Mouse (Mus musculus) neural tube, embryonic 15.5 days (tissue): ENCODE measurements around the gene Gpa33. TPM values are rescaled to one million over a fixed set of nuclear protein-coding genes. Genes with fewer than 3 reads are reported as not detected.

Source experiments
- ATAC-seq: fragments of 200-750 bp; cut with Nextera tagmentation; 2 replicates; pipeline ENCODE4 v1.8.0; 2017; ENCODE audit warnings: mild to moderate bottlenecking, moderate TSS enrichment, moderate library complexity; ENCODE audit not compliant: low FRiP score
- H3K27ac ChIP-seq: fragments of 300-500 bp; sonication (generic); replicated peaks from 2 replicates; pipeline ENCODE4 v1.5.1; 2015; ENCODE audit warnings: mild to moderate bottlenecking, inconsistent platforms
- H3K27me3 ChIP-seq: fragments of 300-500 bp; sonication (generic); replicated peaks from 2 replicates; pipeline ENCODE4 v1.6.1; 2015; ENCODE audit warnings: inconsistent platforms
- H3K36me3 ChIP-seq: fragments of 300-500 bp; sonication (generic); 2 replicates; pipeline ENCODE4 v1.6.1; 2015; ENCODE audit warnings: inconsistent platforms
- H3K4me1 ChIP-seq: fragments of 300-500 bp; sonication (generic); 2 replicates; pipeline ENCODE4 v1.6.1; 2015; ENCODE audit warnings: inconsistent platforms
- H3K4me2 ChIP-seq: fragments of 300-500 bp; sonication (generic); 2 replicates; pipeline ENCODE4 v1.6.1; 2015; ENCODE audit warnings: inconsistent platforms, mild to moderate bottlenecking, moderate library complexity
- H3K4me3 ChIP-seq: fragments of 300-500 bp; sonication (generic); replicated peaks from 2 replicates; pipeline ENCODE4 v1.5.1; 2015; ENCODE audit warnings: mild to moderate bottlenecking, inconsistent platforms
- H3K9ac ChIP-seq: fragments of 300-500 bp; sonication (generic); replicated peaks from 2 replicates; pipeline ENCODE4 v1.6.1; 2015; ENCODE audit warnings: mild to moderate bottlenecking, inconsistent platforms
- H3K9me3 ChIP-seq: fragments of 300-500 bp; sonication (generic); replicated peaks from 2 replicates; pipeline ENCODE4 v1.6.1; 2016; ENCODE audit warnings: inconsistent platforms
- WGBS: fragments of 180-500 bp; shearing (Covaris S2); methylation state at CpG from one replicate; pipeline ENCODE4 v1.1.7; 2015; ENCODE audit warnings: mixed read lengths; 5-methylcytosine and 5-hydroxymethylcytosine counted together
- polyA plus RNA-seq: library from polyadenylated mRNA; unstranded; fragments of >200 nt; fragmentation: Nextera tagmentation; extraction: Ambion mirVana; gene quantifications from 2 replicates; pipeline ENCODE4 v1.2.1, GENCODE M21; 2015

The Gpa33 gene
- 5.2 TPM in 1 of 2 replicates, not detected in the other for polyA plus RNA-seq

GRCm38 (mm10) chr1:166130224-166130860 lies at the start of gene Gpa33:
Gene Gpa33 (plus strand): TSS chr1:166130238.
- no peaks in the 10 kb centered on the region for H3K36me3 ChIP-seq
- no peak for ATAC-seq
- H3K9me3 ChIP-seq: no peaks in the 10 kb centered on the region
- no peaks in the 10 kb centered on the region for H3K27me3 ChIP-seq
- WGBS: 83% methylated on average over 5 of the region's 5 CpGs
- no peak within 1 kb of the TSS for H3K9ac ChIP-seq
- H3K27ac ChIP-seq: no peak within 1 kb of the TSS
- no peak within 1 kb of the TSS for H3K4me3 ChIP-seq
- no peak within 1 kb of the TSS for H3K4me2 ChIP-seq
- peaks cover 4% of the 10 kb centered on the region; the same call in 1 of the 2 replicates for H3K4me1 ChIP-seq

GRCm38 (mm10) chr1:166088446-166089170 lies 41.4 kb upstream of the Gpa33 start:
- no peak for ATAC-seq
- Histone ChIP-seq H3K27ac (no peak overlapping the region), H3K36me3 (no peaks in the 10 kb centered on the region), H3K9me3 (no peaks in the 10 kb centered on the region), H3K4me3 (no peak overlapping the region), H3K4me1 (no peaks in the 10 kb centered on the region), H3K27me3 (no peaks in the 10 kb centered on the region), H3K9ac (no peak overlapping the region), H3K4me2 (peak overlapping the region; percentile 13; the same call in 1 of the 2 replicates)
- WGBS: 37% methylated on average over 19 of the region's 19 CpGs

GRCm38 (mm10) chr1:166089337-166089736 lies 40.7 kb upstream of the Gpa33 start:
- Histone ChIP-seq H3K4me2 (no peak overlapping the region), H3K27ac (no peak overlapping the region), H3K4me3 (no peak overlapping the region), H3K9ac (no peak overlapping the region), H3K4me1 (no peaks in the 10 kb centered on the region), H3K27me3 (no peaks in the 10 kb centered on the region), H3K9me3 (no peaks in the 10 kb centered on the region), H3K36me3 (no peaks in the 10 kb centered on the region)
- no peak for ATAC-seq
- 78% methylated on average over 3 of the region's 3 CpGs for WGBS

- Histone ChIP-seq H3K4me1 (no peaks in the 10 kb centered on the region), H3K27ac (no peak overlapping the region), H3K4me2 (no peak overlapping the region), H3K27me3 (no peaks in the 10 kb centered on the region), H3K36me3 (no peaks in the 10 kb centered on the region), H3K9me3 (no peaks in the 10 kb centered on the region), H3K9ac (no peak overlapping the region), H3K4me3 (no peak overlapping the region)
- no peak for ATAC-seq
- WGBS: 68% methylated on average over 4 of the region's 4 CpGs
Observed at GRCm38 (mm10) chr1:166089739-166090138, 40.3 kb upstream of the Gpa33 start.

GRCm38 (mm10) chr1:166090306-166090705 lies 39.7 kb upstream of the Gpa33 start:
- Histone ChIP-seq H3K27ac (no peak overlapping the region), H3K4me2 (no peak overlapping the region), H3K36me3 (no peaks in the 10 kb centered on the region), H3K4me3 (no peak overlapping the region), H3K27me3 (no peaks in the 10 kb centered on the region), H3K4me1 (no peaks in the 10 kb centered on the region), H3K9me3 (no peaks in the 10 kb centered on the region), H3K9ac (no peak overlapping the region)
- 95% methylated on average over 2 of the region's 2 CpGs for WGBS
- ATAC-seq: no peak

GRCm38 (mm10) chr1:166094462-166094861 lies 35.6 kb upstream of the Gpa33 start:
- no peak overlapping the region for H3K4me2 ChIP-seq
- no peak for ATAC-seq
- H3K4me1 ChIP-seq: no peaks in the 10 kb centered on the region
- H3K36me3 ChIP-seq: no peaks in the 10 kb centered on the region
- no peak overlapping the region for H3K27ac ChIP-seq
- no peaks in the 10 kb centered on the region for H3K27me3 ChIP-seq
- H3K4me3 ChIP-seq: no peak overlapping the region
- H3K9me3 ChIP-seq: 0 out of 2 replicates have a peak, but pooled peaks cover 3% of the 10 kb centered on the region
- H3K9ac ChIP-seq: no peak overlapping the region
- WGBS: 97% methylated on average over 3 of the region's 3 CpGs

- ATAC-seq: no peak
- Histone ChIP-seq H3K4me3 (no peak overlapping the region), H3K36me3 (no peaks in the 10 kb centered on the region), H3K27ac (no peak overlapping the region), H3K27me3 (no peaks in the 10 kb centered on the region), H3K4me2 (no peak overlapping the region), H3K9me3 (0 out of 2 replicates have a peak, but pooled peaks cover 3% of the 10 kb centered on the region), H3K9ac (no peak overlapping the region), H3K4me1 (0 out of 2 replicates have a peak, but pooled peaks cover 3% of the 10 kb centered on the region)
- 97% methylated on average over 2 of the region's 2 CpGs for WGBS
Observed at GRCm38 (mm10) chr1:166098120-166098519, 31.9 kb upstream of the Gpa33 start.

GRCm38 (mm10) chr1:166102920-166103608 lies 27.0 kb upstream of the Gpa33 start:
- Histone ChIP-seq H3K27ac (no peak overlapping the region), H3K4me2 (no peak overlapping the region), H3K4me1 (peaks cover 8% of the 10 kb centered on the region; the same call in 1 of the 2 replicates), H3K27me3 (no peaks in the 10 kb centered on the region), H3K4me3 (no peak overlapping the region), H3K36me3 (no peaks in the 10 kb centered on the region), H3K9me3 (0 out of 2 replicates have a peak, but pooled peaks cover 3% of the 10 kb centered on the region), H3K9ac (no peak overlapping the region)
- ATAC-seq: no peak
- WGBS: 66% methylated on average over 11 of the region's 11 CpGs

GRCm38 (mm10) chr1:166104858-166105257 lies 25.2 kb upstream of the Gpa33 start:
- no peaks in the 10 kb centered on the region for H3K36me3 ChIP-seq
- no peak overlapping the region for H3K4me3 ChIP-seq
- no peak overlapping the region for H3K9ac ChIP-seq
- H3K9me3 ChIP-seq: no peaks in the 10 kb centered on the region
- 92% methylated on average over 3 of the region's 3 CpGs for WGBS
- no peak for ATAC-seq
- H3K27me3 ChIP-seq: no peaks in the 10 kb centered on the region
- peaks cover 8% of the 10 kb centered on the region; the same call in 1 of the 2 replicates for H3K4me1 ChIP-seq
- no peak overlapping the region for H3K4me2 ChIP-seq
- H3K27ac ChIP-seq: no peak overlapping the region

- Histone ChIP-seq H3K9ac (no peak overlapping the region), H3K9me3 (no peaks in the 10 kb centered on the region), H3K36me3 (no peaks in the 10 kb centered on the region), H3K4me3 (no peak overlapping the region), H3K4me2 (no peak overlapping the region), H3K27me3 (no peaks in the 10 kb centered on the region), H3K27ac (no peak overlapping the region), H3K4me1 (peaks cover 8% of the 10 kb centered on the region; the same call in 1 of the 2 replicates)
- ATAC-seq: no peak
- WGBS: 70% methylated on average over 6 of the region's 6 CpGs
Observed at GRCm38 (mm10) chr1:166105464-166105863, 24.6 kb upstream of the Gpa33 start.

- peaks cover 8% of the 10 kb centered on the region; the same call in 1 of the 2 replicates for H3K4me1 ChIP-seq
- no peaks in the 10 kb centered on the region for H3K36me3 ChIP-seq
- no peak overlapping the region for H3K4me3 ChIP-seq
- no peak overlapping the region for H3K27ac ChIP-seq
- no peaks in the 10 kb centered on the region for H3K9me3 ChIP-seq
- H3K4me2 ChIP-seq: no peak overlapping the region
- no peak for ATAC-seq
- WGBS: 92% methylated on average over 3 of the region's 3 CpGs
- H3K9ac ChIP-seq: no peak overlapping the region
- no peaks in the 10 kb centered on the region for H3K27me3 ChIP-seq
Observed at GRCm38 (mm10) chr1:166114986-166115385, 15.1 kb upstream of the Gpa33 start.
